Mouse (Mus musculus) liver, embryonic 16.5 days (tissue): ENCODE data around the gene Syt15. TPM values are rescaled to one million over a fixed set of nuclear protein-coding genes. Genes with fewer than 3 reads are reported as not detected.

Experiments
- ATAC-seq: fragments of 200-750 bp; cut with Nextera tagmentation; 2 replicates; pipeline ENCODE4 v1.8.0; 2017; ENCODE audit warnings: low read depth, mild to moderate bottlenecking, moderate number of reproducible peaks, moderate library complexity
- H3K27ac ChIP-seq: fragments of 300-500 bp; sonication (generic); 2 replicates; pipeline ENCODE4 v1.5.1; 2014; ENCODE audit warnings: mild to moderate bottlenecking, low read length
- H3K27me3 ChIP-seq: fragments of 300-500 bp; sonication (generic); 2 replicates; pipeline ENCODE4 v1.6.1; 2014; ENCODE audit warnings: low read depth, low read length, mixed read lengths; ENCODE audit not compliant: control insufficient read depth, insufficient read depth
- H3K36me3 ChIP-seq: fragments of 300-500 bp; sonication (generic); 2 replicates; pipeline ENCODE4 v1.6.1; 2014; ENCODE audit warnings: mild to moderate bottlenecking; ENCODE audit not compliant: control insufficient read depth, insufficient read depth
- H3K4me1 ChIP-seq: fragments of 300-500 bp; sonication (generic); 2 replicates; pipeline ENCODE4 v1.6.1; 2014; ENCODE audit warnings: low read depth, low read length, mixed read lengths; ENCODE audit not compliant: control insufficient read depth
- H3K4me2 ChIP-seq: fragments of 300-500 bp; sonication (generic); 2 replicates; pipeline ENCODE4 v1.6.1; 2014; ENCODE audit warnings: low read depth, low read length, mixed read lengths
- H3K4me3 ChIP-seq: fragments of 300-500 bp; sonication (generic); 2 replicates; pipeline ENCODE4 v1.5.1; 2014; ENCODE audit warnings: low read depth, mild to moderate bottlenecking, low read length
- H3K9ac ChIP-seq: fragments of 300-500 bp; sonication (generic); 2 replicates; pipeline ENCODE4 v1.6.1; 2014; ENCODE audit warnings: low read depth, low read length
- H3K9me3 ChIP-seq: fragments of 300-500 bp; sonication (generic); replicated peaks from 2 replicates; pipeline ENCODE4 v1.6.1; 2016; ENCODE audit warnings: low read length; ENCODE audit not compliant: control insufficient read depth
- WGBS: fragments of 180-500 bp; shearing (Covaris S2); extraction: QIAGEN DNeasy Blood & Tissue Kit; methylation state at CpG from one replicate; pipeline ENCODE4 v1.1.7; 2014; ENCODE audit not compliant: insufficient replicate concordance; 5-methylcytosine and 5-hydroxymethylcytosine counted together
- polyA plus RNA-seq: library from polyadenylated mRNA; unstranded; fragments of >200 nt; fragmentation: Nextera tagmentation; extraction: Ambion mirVana; gene quantifications from 2 replicates; pipeline ENCODE4 v1.2.1, GENCODE M21; 2015

Gene Syt15
- polyA plus RNA-seq, 1 experiment from 2014 or later, result 0.57 TPM

DNA sequence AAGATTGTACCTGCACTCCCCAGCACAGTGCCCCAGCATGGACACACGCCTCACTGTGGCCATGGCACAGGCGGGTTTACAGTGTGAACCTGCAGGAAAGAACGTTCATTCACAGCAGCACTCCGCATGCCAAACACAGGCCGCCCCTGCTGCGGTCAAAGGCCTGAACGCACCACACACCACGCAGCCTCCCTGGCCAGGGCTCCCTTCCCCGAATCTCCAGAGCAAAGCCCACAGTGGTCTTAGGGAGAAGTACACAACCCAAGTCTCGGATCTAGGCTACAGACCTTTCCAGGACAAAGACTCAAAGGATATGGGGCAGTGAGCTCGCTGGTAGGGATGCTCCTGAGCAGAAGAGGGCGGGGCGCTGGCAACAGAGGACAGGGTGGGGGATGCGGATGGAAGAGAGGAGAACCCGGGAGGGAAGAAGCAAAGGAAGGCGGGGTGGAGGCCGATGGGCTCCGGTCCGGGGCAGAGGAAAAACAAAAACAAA is 18.6 kb upstream of the Syt15 start:
- H3K4me1 ChIP-seq, result no peaks in the 10 kb centered on the region; the same call in 1 of the 2 replicates
- H3K9me3 ChIP-seq, result no peaks in the 10 kb centered on the region
- H3K27me3 ChIP-seq, result peaks cover 13% of the 10 kb centered on the region
- 8% methylated on average over 19 of the region's 19 CpGs for WGBS
- ATAC-seq, result no peak; the same call in 1 of the 2 replicates
- no peak overlapping the region for H3K27ac ChIP-seq
- peak overlapping the region; percentile 65 for H3K4me2 ChIP-seq
- H3K4me3 ChIP-seq, result peak overlapping the region; percentile 57
- H3K36me3 ChIP-seq, result no peaks in the 10 kb centered on the region
- H3K9ac ChIP-seq, result no peak overlapping the region

DNA sequence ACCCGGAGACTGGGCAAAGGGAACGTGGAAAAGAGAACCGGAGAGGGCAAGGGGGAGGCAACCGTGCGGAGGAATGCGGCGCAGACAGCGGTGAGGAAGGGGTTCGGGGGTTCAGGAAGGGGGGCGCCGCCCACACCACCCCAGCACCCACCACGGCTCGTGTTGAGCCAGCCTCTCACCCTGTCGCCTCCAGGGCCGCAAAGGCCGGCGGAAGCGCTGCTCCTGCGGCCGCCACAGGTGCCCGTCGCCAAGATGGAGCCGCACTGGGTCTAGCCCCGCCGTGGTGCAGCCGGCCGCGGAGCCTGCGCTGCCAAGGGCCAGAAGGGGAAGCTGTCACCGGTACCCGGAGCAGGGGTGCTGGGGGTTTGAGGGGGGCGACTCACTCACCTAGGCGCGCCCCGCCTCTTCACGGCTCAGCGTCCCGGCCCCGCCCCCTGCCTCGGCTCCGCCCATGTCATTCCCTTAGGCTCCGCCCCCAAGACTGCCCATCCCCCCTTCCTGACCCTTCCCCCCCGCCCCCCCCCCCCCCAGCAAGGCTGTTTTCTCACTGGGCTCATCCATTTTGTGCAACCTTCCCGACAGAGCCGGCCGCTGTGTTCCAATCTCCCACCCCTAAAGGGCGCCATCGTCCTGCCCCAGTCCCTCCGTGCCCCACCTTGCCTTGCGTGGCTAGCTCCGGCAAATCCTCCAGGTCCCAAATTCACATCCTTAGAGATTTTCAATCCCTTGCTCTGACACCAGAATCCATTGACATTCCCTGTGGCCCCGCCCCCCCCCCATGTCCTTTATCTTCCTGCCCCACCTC is 18.0 kb upstream of the Syt15 start, which contains the start of gene Gprin2:
Gprin2 (minus strand) TSS at position 423 of the 805 bp plus-strand sequence.
- peaks cover 13% of the 10 kb centered on the region for H3K27me3 ChIP-seq
- H3K4me3 ChIP-seq, result peak within 1 kb of the TSS; percentile 57
- 4% methylated on average over 47 of the region's 52 CpGs for WGBS
- H3K36me3 ChIP-seq, result no peaks in the 10 kb centered on the region
- H3K9ac ChIP-seq, result peak within 1 kb of the TSS; percentile 16; the same call in 1 of the 2 replicates
- no peaks in the 10 kb centered on the region; the same call in 1 of the 2 replicates for H3K4me1 ChIP-seq
- no peak within 1 kb of the TSS for H3K27ac ChIP-seq
- H3K9me3 ChIP-seq, result no peaks in the 10 kb centered on the region
- H3K4me2 ChIP-seq, result peak within 1 kb of the TSS; percentile 65
- ATAC-seq, result no peak

DNA sequence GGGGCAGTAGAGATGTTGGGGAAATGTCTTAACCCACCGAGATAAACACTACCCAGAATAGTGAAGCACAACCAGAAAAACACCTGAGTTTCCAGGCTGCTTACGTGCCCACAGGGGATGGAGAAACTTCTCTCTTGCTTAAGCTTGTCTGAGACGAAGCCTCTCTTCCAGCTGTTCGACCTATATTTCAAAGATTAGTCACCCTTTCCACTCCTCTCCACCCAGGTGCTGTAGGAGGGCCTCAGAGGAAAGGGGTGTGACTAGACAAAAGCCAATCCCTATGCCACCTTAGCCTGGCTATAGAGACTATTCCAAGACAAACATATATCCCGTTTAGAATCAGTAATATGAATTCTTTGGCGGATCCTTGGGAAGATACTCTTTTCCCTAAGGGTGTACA is 11.4 kb upstream of the Syt15 start:
- no peaks in the 10 kb centered on the region for H3K36me3 ChIP-seq
- no peaks in the 10 kb centered on the region for H3K4me1 ChIP-seq
- H3K27ac ChIP-seq, result no peak overlapping the region
- no peaks in the 10 kb centered on the region for H3K27me3 ChIP-seq
- H3K9me3 ChIP-seq, result no peaks in the 10 kb centered on the region
- H3K4me3 ChIP-seq, result no peak overlapping the region
- no peak for ATAC-seq
- no peak overlapping the region for H3K9ac ChIP-seq
- WGBS, result 58% methylated on average over 6 of the region's 6 CpGs
- H3K4me2 ChIP-seq, result no peak overlapping the region

DNA sequence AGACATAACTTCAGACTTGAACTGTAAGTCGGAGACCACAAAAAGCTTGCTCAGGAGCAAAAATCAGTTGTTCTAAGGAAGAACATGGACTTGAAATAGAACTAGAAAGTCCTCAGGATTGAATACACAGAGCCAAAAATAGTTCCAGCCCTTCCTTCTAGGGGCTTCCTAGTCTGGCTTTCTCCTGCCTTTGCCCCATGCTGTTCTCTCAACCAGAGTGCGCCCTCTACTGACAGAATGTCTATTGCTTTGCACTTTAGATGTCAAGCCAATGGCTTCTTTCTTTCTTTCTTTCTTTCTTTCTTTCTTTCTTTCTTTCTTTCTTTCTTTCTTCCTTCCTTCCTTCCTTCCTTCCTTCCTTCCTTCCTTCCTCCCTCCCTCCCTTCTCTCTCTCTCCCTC is 10.7 kb upstream of the Syt15 start:
- Histone ChIP-seq H3K9ac (no peak overlapping the region), H3K36me3 (no peaks in the 10 kb centered on the region), H3K4me3 (no peak overlapping the region), H3K9me3 (no peaks in the 10 kb centered on the region), H3K4me1 (no peaks in the 10 kb centered on the region), H3K4me2 (no peak overlapping the region), H3K27ac (no peak overlapping the region), H3K27me3 (no peaks in the 10 kb centered on the region)
- 47% methylated on average over 2 of the region's 2 CpGs for WGBS
- ATAC-seq, result no peak

- H3K36me3 ChIP-seq, result no peaks in the 10 kb centered on the region
- WGBS, result 40% methylated on average over 4 of the region's 4 CpGs
Observed at GRCm38 (mm10) chr14:34209080-34209479, 10.3 kb upstream of the Syt15 start.

DNA sequence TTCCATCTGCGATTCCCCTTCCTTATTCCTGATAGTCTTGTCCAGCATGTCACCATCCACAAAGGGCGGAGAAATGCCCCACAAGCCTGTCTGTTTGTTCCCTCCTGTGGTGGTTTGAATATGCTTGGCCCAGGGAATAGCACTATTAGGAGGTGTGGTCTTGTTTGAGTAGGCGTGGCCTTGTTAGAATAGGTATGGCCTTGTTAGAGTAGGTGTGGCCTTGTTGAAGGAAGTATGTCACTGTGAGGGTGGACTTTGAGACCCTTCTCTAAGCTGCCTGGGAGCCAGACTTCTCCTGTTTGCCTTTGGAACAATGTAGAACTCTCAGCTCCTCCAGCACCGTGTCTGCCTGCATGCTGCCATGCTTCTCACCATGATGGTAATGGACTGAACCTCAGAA is 9.5 kb upstream of the Syt15 start:
- Histone ChIP-seq H3K27ac (no peak overlapping the region), H3K27me3 (no peaks in the 10 kb centered on the region), H3K9me3 (no peaks in the 10 kb centered on the region), H3K4me2 (no peak overlapping the region), H3K9ac (no peak overlapping the region), H3K36me3 (no peaks in the 10 kb centered on the region), H3K4me3 (no peak overlapping the region), H3K4me1 (no peaks in the 10 kb centered on the region)
- ATAC-seq, result no peak
- WGBS, result 71% methylated on average over 4 of the region's 4 CpGs

More at GRCm38 (mm10) chr14:34209080-34209479, 10.3 kb upstream of the Syt15 start:
- H3K4me1 ChIP-seq, result no peaks in the 10 kb centered on the region
- no peaks in the 10 kb centered on the region for H3K27me3 ChIP-seq
- no peak overlapping the region for H3K27ac ChIP-seq
- ATAC-seq, result no peak
- H3K9ac ChIP-seq, result no peak overlapping the region
- H3K4me3 ChIP-seq, result no peak overlapping the region
- H3K4me2 ChIP-seq, result no peak overlapping the region
- no peaks in the 10 kb centered on the region for H3K9me3 ChIP-seq

DNA sequence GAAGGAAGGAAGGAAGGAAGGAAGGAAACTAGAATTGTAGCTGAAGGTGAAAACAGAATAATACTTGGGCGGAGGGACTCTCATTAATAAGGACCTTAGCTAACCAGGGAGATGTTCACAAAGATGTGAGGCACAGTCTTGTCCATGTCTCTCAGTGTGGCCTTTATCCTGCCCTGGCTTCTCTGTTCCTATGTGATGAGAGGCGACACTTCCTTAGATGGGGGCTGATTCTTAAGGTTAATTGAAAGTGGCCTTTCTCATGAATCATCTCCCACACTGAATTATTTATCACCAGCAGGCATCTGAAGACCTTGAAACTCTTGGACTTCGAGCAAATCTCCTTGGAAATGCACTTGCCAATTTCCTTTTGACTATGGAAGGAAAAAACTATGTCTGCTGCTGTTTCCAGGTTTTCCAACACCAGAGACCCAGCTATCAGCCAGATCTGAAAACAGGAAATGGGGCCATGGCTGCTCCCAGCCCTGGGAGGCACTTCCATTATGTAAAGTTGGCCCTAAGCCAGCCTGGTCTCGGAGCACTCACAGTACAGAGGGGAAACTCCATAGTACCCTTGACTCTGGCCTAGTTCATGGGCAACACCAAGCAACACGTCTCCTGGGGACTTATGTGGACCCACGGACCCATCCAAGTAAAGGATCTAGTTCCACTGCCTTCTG is 3.8 kb upstream of the Syt15 start:
- no peak overlapping the region for H3K4me2 ChIP-seq
- H3K4me3 ChIP-seq, result no peak overlapping the region
- no peak overlapping the region for H3K27ac ChIP-seq
- 42% methylated on average over 6 of the region's 6 CpGs for WGBS
- no peaks in the 10 kb centered on the region for H3K4me1 ChIP-seq
- H3K9me3 ChIP-seq, result no peaks in the 10 kb centered on the region
- peak; percentile 58; the same call in 1 of the 2 replicates for ATAC-seq
- peaks cover 9% of the 10 kb centered on the region for H3K27me3 ChIP-seq
- no peaks in the 10 kb centered on the region for H3K36me3 ChIP-seq
- H3K9ac ChIP-seq, result no peak overlapping the region

DNA sequence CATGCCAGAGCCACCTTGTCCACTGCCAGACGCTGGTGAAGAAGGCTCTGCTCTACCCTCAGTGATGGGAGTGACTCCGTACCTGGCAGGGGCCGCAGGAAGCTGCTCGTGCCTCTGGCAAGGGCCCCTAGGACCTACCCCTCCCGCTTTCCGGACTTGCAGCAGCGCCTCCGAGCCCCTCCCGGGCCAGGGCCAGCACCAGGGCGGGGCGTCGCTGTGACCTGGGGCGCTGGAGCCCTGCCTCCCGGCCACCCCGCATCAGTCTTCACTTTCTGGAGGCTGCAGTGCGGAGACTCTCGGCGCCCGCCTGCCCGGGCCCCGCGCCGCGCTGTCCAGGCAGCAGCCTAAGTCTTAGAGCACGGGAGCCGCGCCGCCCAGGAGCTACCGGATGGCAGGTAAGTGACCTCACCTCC is 397 bp downstream of the Syt15 start:
- no peaks in the 10 kb centered on the region for H3K9me3 ChIP-seq
- no peaks in the 10 kb centered on the region for H3K36me3 ChIP-seq
- WGBS, result 3% methylated on average over 29 of the region's 29 CpGs
- H3K4me2 ChIP-seq, result peak overlapping the region; percentile 53
- peak; percentile 30; the same call in 1 of the 2 replicates for ATAC-seq
- no peak overlapping the region for H3K9ac ChIP-seq
- H3K4me3 ChIP-seq, result peak overlapping the region; percentile 33
- H3K27ac ChIP-seq, result no peak overlapping the region
- H3K27me3 ChIP-seq, result peaks cover 13% of the 10 kb centered on the region
- no peaks in the 10 kb centered on the region for H3K4me1 ChIP-seq

DNA sequence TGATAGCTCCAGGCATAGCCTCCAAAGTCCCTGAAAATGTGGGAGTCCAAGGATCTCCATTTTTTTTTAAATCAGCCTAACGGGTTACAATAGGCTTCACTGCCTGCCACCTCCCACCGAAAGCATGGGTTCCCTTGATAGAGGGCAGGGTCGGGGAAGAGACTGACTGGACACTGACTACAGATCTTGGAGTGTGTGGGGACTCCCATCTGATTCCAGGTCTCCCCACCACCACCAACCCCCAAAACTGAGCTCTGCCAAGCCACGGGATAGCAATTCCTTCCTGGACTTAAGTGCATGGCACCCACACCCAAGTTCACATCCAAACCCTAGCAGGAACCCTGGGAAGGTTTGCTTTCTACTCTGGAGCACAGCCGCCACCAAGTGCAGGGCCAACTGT is 1.0 kb downstream of the Syt15 start:
- Histone ChIP-seq H3K36me3 (no peaks in the 10 kb centered on the region), H3K9ac (no peak overlapping the region), H3K27me3 (peaks cover 13% of the 10 kb centered on the region), H3K9me3 (no peaks in the 10 kb centered on the region), H3K27ac (no peak overlapping the region), H3K4me1 (no peaks in the 10 kb centered on the region), H3K4me3 (no peak overlapping the region), H3K4me2 (peak overlapping the region; percentile 53; the same call in 1 of the 2 replicates)
- ATAC-seq, result no peak
- 51% methylated on average over 5 of the region's 5 CpGs for WGBS
